Mouse (Mus musculus) lung, postnatal 0 days (tissue): ENCODE data around the gene Ccdc126. TPM values are rescaled to one million over a fixed set of nuclear protein-coding genes. Genes with fewer than 3 reads are reported as not detected.

Experiments
- ATAC-seq: fragments of 200-750 bp; cut with Nextera tagmentation; 2 replicates; pipeline ENCODE4 v1.8.0; 2017; ENCODE audit warnings: moderate library complexity
- DNase-seq: peaks from one replicate; pipeline ENCODE4 v3.0.0-alpha.2; 2016; ENCODE audit warnings: low spot score
- H3K27ac ChIP-seq: fragments of 300-500 bp; sonication (generic); 2 replicates; pipeline ENCODE4 v1.5.1; 2014; ENCODE audit warnings: antibody characterized with exemption, mild to moderate bottlenecking, low read length, mixed read lengths
- H3K27me3 ChIP-seq: fragments of 300-500 bp; sonication (generic); replicated peaks from 2 replicates; pipeline ENCODE4 v1.6.1; 2014; ENCODE audit warnings: low read length, mixed read lengths; ENCODE audit not compliant: insufficient read depth
- H3K36me3 ChIP-seq: fragments of 300-500 bp; sonication (generic); 2 replicates; pipeline ENCODE4 v1.6.1; 2014; ENCODE audit warnings: low read length, mixed read lengths; ENCODE audit not compliant: insufficient read depth
- H3K4me1 ChIP-seq: fragments of 300-500 bp; sonication (generic); 2 replicates; pipeline ENCODE4 v1.6.1; 2014; ENCODE audit warnings: antibody characterized with exemption, low read depth, low read length, mixed read lengths; ENCODE audit not compliant: insufficient read depth
- H3K4me2 ChIP-seq: fragments of 300-500 bp; sonication (generic); replicated peaks from 2 replicates; pipeline ENCODE4 v1.6.1; 2014; ENCODE audit warnings: low read depth, mild to moderate bottlenecking, low read length, moderate library complexity, mixed read lengths
- H3K4me3 ChIP-seq: fragments of 300-500 bp; sonication (generic); 2 replicates; pipeline ENCODE4 v1.5.1; 2014; ENCODE audit warnings: low read depth, low read length
- H3K9ac ChIP-seq: fragments of 300-500 bp; sonication (generic); replicated peaks from 2 replicates; pipeline ENCODE4 v1.6.1; 2014; ENCODE audit warnings: low read depth, mild to moderate bottlenecking
- H3K9me3 ChIP-seq: fragments of 300-500 bp; sonication (generic); 2 replicates; pipeline ENCODE4 v1.6.1; 2016; ENCODE audit warnings: low read length, mixed read lengths
- CTCF ChIP-seq: IDR thresholded peaks from 2 replicates; pipeline ENCODE4 v1.5.1; 2016; ENCODE audit warnings: antibody characterized with exemption, mild to moderate bottlenecking
- EP300 ChIP-seq: IDR thresholded peaks from 2 replicates; pipeline ENCODE4 v1.6.1; 2016; ENCODE audit warnings: antibody characterized with exemption, mild to moderate bottlenecking, control low read depth
- WGBS: fragments of 180-500 bp; shearing (Covaris S2); extraction: QIAGEN DNeasy Blood & Tissue Kit; methylation state at CpG from one replicate; pipeline ENCODE4 v1.1.7; 2014; 5-methylcytosine and 5-hydroxymethylcytosine counted together
- polyA plus RNA-seq: library from polyadenylated mRNA; unstranded; fragments of >200 nt; fragmentation: Nextera tagmentation; extraction: Ambion mirVana; gene quantifications from 2 replicates; pipeline ENCODE4 v1.2.1, GENCODE M21; 2015

Ccdc126 gene
- polyA plus RNA-seq, 1 experiment from 2014 or later, result 14.8 TPM

DNA sequence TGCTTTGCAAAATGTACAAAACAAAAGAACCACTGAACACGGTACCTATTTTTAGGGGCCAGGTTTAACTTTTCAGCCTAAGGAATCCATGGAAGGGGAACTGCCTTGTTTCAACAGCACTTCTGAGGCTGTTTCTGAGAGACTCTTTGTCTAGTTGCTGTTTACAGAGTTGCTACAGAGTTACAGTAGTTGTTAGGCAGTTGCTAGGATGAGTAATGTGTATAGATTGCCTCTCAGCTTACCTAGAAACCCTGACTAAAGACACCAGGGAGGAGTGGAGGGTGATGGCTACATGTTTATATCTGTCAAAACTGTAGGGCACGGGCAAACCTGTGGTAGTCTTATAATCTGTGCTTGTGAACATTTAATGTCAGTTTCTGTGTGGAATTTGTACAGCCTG lies 54.9 kb downstream of the Ccdc126 start:
- H3K27ac ChIP-seq, result peak overlapping the region; percentile 43; the same call in 1 of the 2 replicates
- TF ChIP-seq CTCF (no peak), EP300 (peak; percentile 92)
- DNase-seq, result peak; percentile 87

DNA sequence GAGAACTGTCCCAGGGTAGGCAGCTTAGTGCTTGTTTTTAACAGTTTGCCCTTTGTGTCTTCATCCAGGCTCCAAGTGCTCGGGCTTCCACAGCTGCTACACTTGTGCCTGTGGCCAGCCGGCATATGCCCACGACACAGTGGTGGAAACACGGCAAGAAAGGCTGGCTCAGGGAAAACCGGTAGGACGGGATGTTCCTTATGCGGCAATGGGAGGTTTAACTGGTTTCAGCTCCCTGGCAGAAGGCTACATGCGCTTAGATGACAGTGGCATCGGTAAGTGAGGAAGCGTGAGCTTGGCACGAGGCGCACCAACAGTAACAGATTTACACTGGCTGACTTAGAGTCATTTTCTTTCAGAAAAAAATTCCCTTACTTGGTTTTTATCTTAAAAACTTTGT lies 59.3 kb downstream of the Ccdc126 start:
- no peak overlapping the region for H3K9ac ChIP-seq

More for the DNA sequence above, 54.9 kb downstream of the Ccdc126 start:
- no peak overlapping the region for H3K4me3 ChIP-seq
- H3K9me3 ChIP-seq, result no peaks in the 10 kb centered on the region
- H3K27me3 ChIP-seq, result no peaks in the 10 kb centered on the region
- H3K9ac ChIP-seq, result no peak overlapping the region; the same call in 1 of the 2 replicates
- H3K4me1 ChIP-seq, result no peaks in the 10 kb centered on the region; the same call in 1 of the 2 replicates
- peak; percentile 92 for ATAC-seq
- H3K36me3 ChIP-seq, result no peaks in the 10 kb centered on the region
- no peak overlapping the region for H3K4me2 ChIP-seq
- 41% methylated on average over 2 of the region's 2 CpGs for WGBS

More for the DNA sequence above, 59.3 kb downstream of the Ccdc126 start:
- WGBS, result 41% methylated on average over 12 of the region's 12 CpGs
- TF ChIP-seq EP300, result no peak
- TF ChIP-seq CTCF, result no peak
- Histone ChIP-seq H3K9me3 (no peaks in the 10 kb centered on the region), H3K4me2 (no peak overlapping the region), H3K27me3 (no peaks in the 10 kb centered on the region), H3K36me3 (no peaks in the 10 kb centered on the region), H3K4me1 (no peaks in the 10 kb centered on the region; the same call in 1 of the 2 replicates), H3K27ac (no peak overlapping the region), H3K4me3 (no peak overlapping the region)
- DNase-seq, result peak; percentile 32
- ATAC-seq, result no peak

Other genes with a start within 250 kb of the Ccdc126 start
- gene Malsu1, start 245.5 kb upstream of the Ccdc126 start, polyA plus RNA-seq, result 81.3 and 84.1 TPM in 2 replicates
- 20.8 and 23.7 TPM in 2 replicates for gene Igf2bp3, start 104.3 kb upstream of the Ccdc126 start, polyA plus RNA-seq
- gene Tra2a, start 55.2 kb upstream of the Ccdc126 start, polyA plus RNA-seq, result 45.3 and 72.6 TPM in 2 replicates
- 17.0 and 20.5 TPM in 2 replicates for gene Fam221a, start 48.5 kb downstream of the Ccdc126 start, polyA plus RNA-seq
- gene Stk31, start 76.3 kb downstream of the Ccdc126 start, polyA plus RNA-seq, result not detected in 2 replicates